31 mouse cellular contexts compared by ENCODE assay signal in the genomic region with DNA sequence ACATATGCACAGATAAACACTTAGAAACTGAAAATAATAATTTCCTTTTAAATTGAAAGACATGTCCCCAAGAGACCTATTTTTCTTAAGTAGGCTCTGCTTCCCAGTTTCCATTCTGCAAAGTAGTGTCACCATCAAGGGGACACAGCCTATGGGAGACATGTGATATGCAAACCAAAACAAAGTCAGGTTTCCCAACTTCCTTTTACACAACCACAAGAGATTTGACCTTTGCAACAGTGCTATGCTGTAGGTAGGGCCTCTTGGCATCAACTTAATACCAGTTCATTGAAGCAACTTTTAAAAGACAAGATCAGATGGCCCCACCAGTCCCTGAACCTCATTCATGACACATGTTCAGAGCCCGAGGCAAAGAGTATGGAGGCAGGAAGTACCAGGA. TPM values are rescaled to one million over a fixed set of nuclear protein-coding genes. Genes with fewer than 3 reads are reported as not detected.
DNase-seq lines count a peak whose midpoint lies in the region; ATAC-seq and TF ChIP-seq lines count a peak whose summit lies in the region.
"Had no signal": no experiment of that assay in that cellular context is flagged by ENCODE, and none has a peak within 500 bp of the region (broad histone marks: within the 10 kb centered on the region; RNA-seq: fewer than 3 reads in every experiment).

No protein-coding gene starts in this region.

- 83% methylated on average over 1 of the region's 1 CpGs for WGBS in intestine, embryonic 16.5 days
- whole genome bisulfite sequencing in intestine, embryonic 15.5 days = 62% methylated on average over 1 of the region's 1 CpGs
- 71% methylated on average over 1 of the region's 1 CpGs for WGBS in kidney, embryonic 15.5 days

- no peak overlapping the region for H3K27ac ChIP-seq in intestine, embryonic 16.5 days (ENCODE audit: low read length)
- no peak overlapping the region for H3K27ac ChIP-seq in intestine, embryonic 15.5 days
- H3K27ac ChIP-seq in CH12.LX (ENCODE audit: insufficient read depth, low read depth) = no peak overlapping the region
- H3K27ac ChIP-seq in kidney, embryonic 15.5 days = no peak overlapping the region
- H3K27ac ChIP-seq: embryonic facial prominence, embryonic 12.5 days; hindbrain, postnatal 0 days; left cerebral cortex, adult 2 months; limb, embryonic 12.5 days; liver, embryonic 14.5 days; lung, embryonic 15.5 days; midbrain, embryonic 10.5 days; neural tube, embryonic 13.5 days had no signal

- H3K4me3 ChIP-seq in intestine, embryonic 16.5 days (ENCODE audit: low read length) = no peak overlapping the region
- no peak overlapping the region for H3K4me3 ChIP-seq in intestine, embryonic 15.5 days (replicated peaks)
- H3K4me3 ChIP-seq in CH12.LX (replicated peaks in 1 of 3; ENCODE audit: low read depth in 2 of 3, low read length in 2 of 3, poor library complexity in 1 of 3) = no peak overlapping the region
- no peak overlapping the region for H3K4me3 ChIP-seq in kidney, embryonic 15.5 days (replicated peaks)
- H3K4me3 ChIP-seq: embryonic facial prominence, embryonic 12.5 days; left cerebral cortex, adult 2 months; limb, embryonic 12.5 days; lung, embryonic 15.5 days; midbrain, embryonic 10.5 days; myocyte; neural tube, embryonic 13.5 days had no signal

- H3K79me2 ChIP-seq in CH12.LX (replicated peaks; ENCODE audit: control insufficient read depth, extremely low read depth, insufficient read depth, poor library complexity, severe bottlenecking) = no peaks in the 10 kb centered on the region

- TF ChIP-seq EP300 in CH12.LX (IDR thresholded peaks at IDR 0.05; ENCODE audit: low read length) = no peak

- peak; percentile 49; the same call in 1 of the 2 replicates for ATAC-seq in intestine, embryonic 16.5 days
- ATAC-seq in intestine, embryonic 15.5 days = no peak
- peak; percentile 37 for ATAC-seq in common myeloid progenitor, adult 5-6 weeks (replicated peaks; ENCODE audit: low read depth, poor library complexity, severe bottlenecking)
- peak; percentile 73 for ATAC-seq in monocyte, adult 5-6 weeks (replicated peaks; ENCODE audit: insufficient number of reproducible peaks, low FRiP score, low TSS enrichment, poor library complexity, severe bottlenecking)
- no peak for ATAC-seq in megakaryocyte-erythroid progenitor cell, adult 5-6 weeks (replicated peaks; ENCODE audit: low FRiP score, low TSS enrichment, poor library complexity, severe bottlenecking)
- no peak for ATAC-seq in kidney, embryonic 15.5 days (replicated peaks; ENCODE audit: low FRiP score)
- ATAC-seq: CD4-positive, CD25-positive, alpha-beta regulatory T cell, adult 4 months; forebrain, embryonic 14.5 days; hindbrain, postnatal 0 days; midbrain, embryonic 16.5 days had no signal

- H3K27me3 ChIP-seq in intestine, embryonic 16.5 days (replicated peaks; ENCODE audit: control insufficient read depth, insufficient read depth, low read length) = peaks cover 13% of the 10 kb centered on the region; the same call in 1 of the 2 replicates
- peaks cover 13% of the 10 kb centered on the region for H3K27me3 ChIP-seq in intestine, embryonic 15.5 days (replicated peaks)
- no peaks in the 10 kb centered on the region for H3K27me3 ChIP-seq in CH12.LX (replicated peaks)
- peaks cover 35% of the 10 kb centered on the region for H3K27me3 ChIP-seq in kidney, embryonic 15.5 days

- H3K9ac ChIP-seq in intestine, embryonic 16.5 days (ENCODE audit: low read depth, low read length) = no peak overlapping the region
- H3K9ac ChIP-seq in intestine, embryonic 15.5 days = no peak overlapping the region
- no peak overlapping the region for H3K9ac ChIP-seq in CH12.LX (ENCODE audit: insufficient read depth, low read depth)
- H3K9ac ChIP-seq in kidney, embryonic 15.5 days = no peak overlapping the region
- H3K9ac ChIP-seq: embryonic facial prominence, embryonic 12.5 days; limb, embryonic 12.5 days; liver, embryonic 14.5 days; lung, embryonic 15.5 days; neural tube, embryonic 13.5 days had no signal

- no peaks in the 10 kb centered on the region for H3K36me3 ChIP-seq in intestine, embryonic 16.5 days (ENCODE audit: control insufficient read depth, insufficient read depth, low read length)
- no peaks in the 10 kb centered on the region for H3K36me3 ChIP-seq in intestine, embryonic 15.5 days
- H3K36me3 ChIP-seq in CH12.LX (replicated peaks in 1 of 2; ENCODE audit: control insufficient read depth in 1 of 2, insufficient read depth in 1 of 2, low read length in 1 of 2) = no peaks in the 10 kb centered on the region
- H3K36me3 ChIP-seq in kidney, embryonic 15.5 days = no peaks in the 10 kb centered on the region
- H3K36me3 ChIP-seq: embryonic facial prominence, embryonic 12.5 days; limb, embryonic 12.5 days; lung, embryonic 15.5 days; midbrain, embryonic 10.5 days; neural tube, embryonic 13.5 days had no signal

- in situ Hi-C loops in CH12.LX (cut with MboI; ENCODE audit: low pct_ligation_motif_present, low pct_unique_long_range_greater_than_20kb, low sequenced_read_pairs) = loop anchor here (25.0 kb wide), 1 partner anchor 269 kb away; a partner anchor contains a TSS

- H3K9me3 ChIP-seq in intestine, embryonic 16.5 days (ENCODE audit: control insufficient read depth, low read length) = no peaks in the 10 kb centered on the region
- H3K9me3 ChIP-seq in intestine, embryonic 15.5 days = no peaks in the 10 kb centered on the region
- H3K9me3 ChIP-seq in CH12.LX (replicated peaks; ENCODE audit: low read length) = peaks cover 5% of the 10 kb centered on the region
- no peaks in the 10 kb centered on the region for H3K9me3 ChIP-seq in kidney, embryonic 15.5 days (replicated peaks)
- H3K9me3 ChIP-seq: embryonic facial prominence, embryonic 12.5 days; limb, embryonic 12.5 days; lung, embryonic 15.5 days; midbrain, embryonic 10.5 days; neural tube, embryonic 13.5 days had no signal

- peaks cover 13% of the 10 kb centered on the region for H3K4me1 ChIP-seq in intestine, embryonic 16.5 days (ENCODE audit: control insufficient read depth, insufficient read depth, low read length)
- H3K4me1 ChIP-seq in intestine, embryonic 15.5 days (replicated peaks) = peaks cover 26% of the 10 kb centered on the region
- H3K4me1 ChIP-seq in CH12.LX (ENCODE audit: control insufficient read depth in 1 of 2, insufficient read depth in 2 of 2) = peaks cover 2 to 12% of the 10 kb centered on the region in 2 experiments; a peak in 3 of 4 replicates
- peaks cover 15% of the 10 kb centered on the region for H3K4me1 ChIP-seq in kidney, embryonic 15.5 days

- DNase-seq in CH12.LX (ENCODE audit: extremely low read depth) = peak; percentile 20
- no peak for DNase-seq in left cerebral cortex, adult 18-20 months (ENCODE audit: low spot score in 2 of 2)
- DNase-seq: adrenal gland, adult 8-10 months; cerebellum, adult 11 months; cerebellum, adult 9-10 months; cerebellum, postnatal 36 days; embryo, embryonic 11 days; gastrocnemius, postnatal 25 days; heart, postnatal 14 days; kidney, adult 11 months; kidney, postnatal 25 days; thymus, postnatal 25 days had no signal

- TF ChIP-seq RAD21 in CH12.LX (IDR thresholded peaks at IDR 0.05; ENCODE audit: low read depth, low read length) = no peak

- no peak for TF ChIP-seq POLR2A in CH12.LX (IDR thresholded peaks at IDR 0.05; ENCODE audit: low read depth, low read length)

- dilution Hi-C loops in CH12.LX (cut with MboI; ENCODE audit: extremely low pct_ligation_motif_present, extremely low pct_unique_long_range_greater_than_20kb, low sequenced_read_pairs) = no loop called here

- no peak for TF ChIP-seq CTCF in CH12.LX (conservative IDR thresholded peaks at IDR 0.05 in 1 of 2, IDR thresholded peaks at IDR 0.05 in 1 of 2; ENCODE audit: low read depth in 2 of 2, low read length in 2 of 2)

- H3K4me2 ChIP-seq in intestine, embryonic 16.5 days (ENCODE audit: low read depth, low read length) = no peak overlapping the region
- no peak overlapping the region for H3K4me2 ChIP-seq in intestine, embryonic 15.5 days (replicated peaks)
- H3K4me2 ChIP-seq in CH12.LX (ENCODE audit: insufficient read depth, low read depth, poor library complexity, severe bottlenecking) = no peak overlapping the region
- no peak overlapping the region for H3K4me2 ChIP-seq in kidney, embryonic 15.5 days
- H3K4me2 ChIP-seq: embryonic facial prominence, embryonic 12.5 days; limb, embryonic 12.5 days; lung, embryonic 15.5 days; neural tube, embryonic 13.5 days had no signal

RNA-seq across cellular contexts. Expression of a gene that starts 2.0 kb away (rescaled TPM):
- polyA plus RNA-seq in intestine, embryonic 16.5 days (2015; fragmentation: Nextera tagmentation; extraction: Ambion mirVana) = 1.6 and 1.8 TPM in 2 replicates
- 2.2 and 2.4 TPM in 2 replicates for polyA plus RNA-seq in intestine, embryonic 15.5 days (2015; fragmentation: Nextera tagmentation; extraction: Ambion mirVana)
- not detected in 2 replicates for total RNA-seq in CH12.LX (2012; rRNA removed)
- total RNA-seq in CH12.LX (2014; rRNA removed) = not detected in 2 replicates
- not detected in 2 replicates for polyA plus RNA-seq in CH12.LX (2012; ENCODE audit: insufficient read length, low read depth)
- not detected in 2 replicates for total RNA-seq in common myeloid progenitor, adult 5-6 weeks (2017)
- 5.5 to 10.3 TPM (median 8.7 TPM) in 3 replicates for total RNA-seq in monocyte, adult 5-6 weeks (2017)
- 10 to 100 TPM; 27.4 to 35.5 TPM for total RNA-seq in left cerebral cortex, adult 18-20 months (2021)
- total RNA-seq in megakaryocyte-erythroid progenitor cell, adult 5-6 weeks (2014; fragmentation: Nextera tagmentation) = not detected in 2 replicates
- not detected in 2 replicates for total RNA-seq in megakaryocyte-erythroid progenitor cell, adult 5-6 weeks (2017)
- 0.25 and 0.30 TPM in 2 replicates for polyA plus RNA-seq in kidney, embryonic 15.5 days (2015; fragmentation: Nextera tagmentation; extraction: Ambion mirVana)
- total RNA-seq: gastrocnemius, adult 18-20 months had no signal
- polyA plus RNA-seq: CD4-positive, CD25-positive, alpha-beta regulatory T cell, adult 4 months; liver, embryonic 14.5 days; myocyte had no signal

RNA-seq across cellular contexts. Expression of a gene that starts 14.8 kb away (rescaled TPM):
- polyA plus RNA-seq in intestine, embryonic 16.5 days (2015; fragmentation: Nextera tagmentation; extraction: Ambion mirVana) = 46.6 and 46.8 TPM in 2 replicates
- 46.1 and 47.0 TPM in 2 replicates for polyA plus RNA-seq in intestine, embryonic 15.5 days (2015; fragmentation: Nextera tagmentation; extraction: Ambion mirVana)
- total RNA-seq in CH12.LX (2012; rRNA removed) (not detected in 2 replicates), CH12.LX (2014; rRNA removed) (not detected in 2 replicates)
- not detected in 2 replicates for polyA plus RNA-seq in CH12.LX (2012; ENCODE audit: insufficient read length, low read depth)
- 5.6 and 5.8 TPM in 2 replicates for total RNA-seq in common myeloid progenitor, adult 5-6 weeks (2017)
- total RNA-seq in monocyte, adult 5-6 weeks (2017) = 64.1 to 101 TPM (median 81.2 TPM) in 3 replicates
- total RNA-seq in left cerebral cortex, adult 18-20 months (2021) = 10 to 100 TPM; 11.4 to 20.3 TPM
- total RNA-seq in megakaryocyte-erythroid progenitor cell, adult 5-6 weeks (2014; fragmentation: Nextera tagmentation) = 0.52 and 3.5 TPM in 2 replicates
- 1.7 and 1.8 TPM in 2 replicates for total RNA-seq in megakaryocyte-erythroid progenitor cell, adult 5-6 weeks (2017)
- polyA plus RNA-seq in kidney, embryonic 15.5 days (2015; fragmentation: Nextera tagmentation; extraction: Ambion mirVana) = 9.1 and 10.4 TPM in 2 replicates

RNA-seq across cellular contexts. Expression of a gene that starts 50.2 kb away (rescaled TPM):
- 8.3 and 9.0 TPM in 2 replicates for polyA plus RNA-seq in intestine, embryonic 16.5 days (2015; fragmentation: Nextera tagmentation; extraction: Ambion mirVana)
- polyA plus RNA-seq in intestine, embryonic 15.5 days (2015; fragmentation: Nextera tagmentation; extraction: Ambion mirVana) = 9.5 and 10.3 TPM in 2 replicates
- total RNA-seq in CH12.LX (2012; rRNA removed) (0.04 and 0.08 TPM in 2 replicates), CH12.LX (2014; rRNA removed) (0.08 TPM in 2 replicates)
- polyA plus RNA-seq in CH12.LX (2012; ENCODE audit: insufficient read length, low read depth) = 0.07 TPM in 1 of 2 replicates, not detected in the other
- 118 TPM in 2 replicates for total RNA-seq in common myeloid progenitor, adult 5-6 weeks (2017)
- 4.8 to 5.9 TPM (median 4.9 TPM) in 3 replicates for total RNA-seq in monocyte, adult 5-6 weeks (2017)
- 1 to 10 TPM; 4.6 to 5.3 TPM for total RNA-seq in left cerebral cortex, adult 18-20 months (2021)
- total RNA-seq in megakaryocyte-erythroid progenitor cell, adult 5-6 weeks (2014; fragmentation: Nextera tagmentation) = 4.0 and 7.3 TPM in 2 replicates
- total RNA-seq in megakaryocyte-erythroid progenitor cell, adult 5-6 weeks (2017) = 3.9 and 13.0 TPM in 2 replicates
- 16.3 and 17.1 TPM in 2 replicates for polyA plus RNA-seq in kidney, embryonic 15.5 days (2015; fragmentation: Nextera tagmentation; extraction: Ambion mirVana)

Comparison
In these comparisons a context has a peak if more than half of its experiments do, and no peak if none do; other contexts are left out.
1. ATAC-seq: peak in intestine, embryonic 16.5 days (single experiment), common myeloid progenitor, adult 5-6 weeks (single experiment) and monocyte, adult 5-6 weeks (single experiment); none in intestine, embryonic 15.5 days (single experiment), megakaryocyte-erythroid progenitor cell, adult 5-6 weeks (single experiment) and kidney, embryonic 15.5 days (single experiment).